Mouse (Mus musculus): ENCODE data around the gene Ano5.

Ano5 gene

DNA sequence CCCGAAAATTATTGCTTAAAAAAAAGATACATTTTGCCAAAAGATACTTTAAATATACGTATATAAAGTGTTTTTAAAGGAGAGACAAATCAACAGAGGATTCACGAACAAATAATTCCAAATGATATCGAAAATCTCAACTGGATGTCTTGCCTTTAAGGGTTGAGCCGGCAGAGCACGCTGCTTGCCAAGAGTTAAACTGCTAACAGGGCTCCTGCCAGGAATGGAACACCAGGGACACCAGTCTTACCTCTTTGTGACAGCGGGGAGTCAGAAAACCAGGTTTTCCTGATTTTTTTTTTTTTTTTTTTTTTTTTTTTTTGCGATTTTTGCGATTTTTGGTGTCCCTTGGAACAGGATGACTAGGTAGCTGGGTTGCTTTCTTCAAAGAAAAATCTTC is 117.5 kb downstream of the Ano5 start:
- DNase-seq (ENCODE audit: low read depth, low spot score) = no peak

DNA sequence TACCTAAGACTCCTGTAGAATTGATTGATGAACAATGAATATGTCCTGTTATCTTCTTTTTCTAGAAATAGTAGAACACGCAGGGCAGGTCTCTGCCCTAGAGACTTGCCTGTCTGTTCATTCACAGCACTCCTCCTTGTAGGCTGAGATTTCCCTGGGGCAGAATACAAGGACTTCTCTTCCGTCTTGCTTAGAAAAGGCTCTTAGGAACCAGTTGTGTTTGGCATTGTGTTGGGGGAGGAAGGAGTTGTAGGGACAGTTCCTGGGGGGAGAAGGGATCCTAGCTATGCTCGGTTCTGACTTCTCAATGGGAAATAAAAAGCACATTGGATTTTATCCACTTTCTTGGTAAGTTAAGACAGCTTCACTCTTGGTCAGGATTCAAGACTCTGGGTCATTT is 118.4 kb downstream of the Ano5 start:
- DNase-seq (ENCODE audit: low read depth, low spot score) = no peak

DNA sequence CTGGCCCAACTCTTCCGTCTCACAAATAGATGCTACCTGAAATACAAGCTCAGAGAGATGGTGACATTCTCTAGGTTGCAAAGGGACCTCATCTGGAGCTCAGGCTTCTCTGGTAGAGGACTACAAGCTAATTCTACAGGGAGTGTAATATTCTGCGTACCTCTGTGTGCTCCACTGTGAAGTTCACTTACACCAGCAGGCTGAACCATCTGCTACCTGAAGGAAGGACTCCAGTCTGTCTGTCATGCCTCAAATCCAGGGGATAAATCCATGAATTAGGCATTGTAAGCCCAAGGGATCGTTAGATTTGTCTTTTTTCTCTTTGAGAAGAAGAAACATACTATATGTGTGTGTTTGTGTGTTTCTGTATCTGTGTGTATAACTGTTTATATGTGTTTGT is 120.3 kb downstream of the Ano5 start:
- no peak for DNase-seq (ENCODE audit: low read depth, low spot score)

DNA sequence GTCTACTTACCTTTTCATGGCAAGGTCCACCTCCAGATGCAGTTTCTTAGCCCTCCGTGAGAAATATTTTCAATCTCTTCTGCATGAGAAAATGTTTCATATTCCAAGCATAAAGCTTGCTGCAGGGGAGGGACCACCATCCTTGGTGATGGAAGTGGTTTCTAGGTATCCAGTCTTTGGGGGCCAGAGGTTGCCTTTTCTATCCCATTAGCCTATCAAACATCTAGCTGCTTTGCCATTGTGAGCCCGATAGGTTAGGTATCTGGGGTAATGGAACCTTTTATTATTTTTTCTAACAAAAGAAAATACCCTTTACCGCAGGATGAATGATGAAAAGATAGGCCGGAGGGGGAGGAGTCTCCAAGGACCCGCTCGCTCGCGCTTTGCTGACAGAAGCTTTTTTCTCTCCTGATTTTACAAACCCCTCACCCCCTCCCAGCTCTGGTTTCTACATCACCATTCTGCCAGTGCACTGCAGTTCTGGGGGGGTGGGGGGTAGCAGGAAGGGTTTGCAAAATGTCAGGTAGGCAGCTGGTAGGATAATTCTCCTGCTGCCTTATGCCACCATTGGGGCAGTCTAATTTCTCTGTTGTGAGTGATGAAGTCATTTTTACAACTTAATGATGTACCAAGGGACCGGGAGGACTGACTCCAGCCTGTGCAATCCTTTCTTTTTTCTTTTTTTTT is 121.9 kb downstream of the Ano5 start:
- DNase-seq (ENCODE audit: low read depth, low spot score) = no peak

DNA sequence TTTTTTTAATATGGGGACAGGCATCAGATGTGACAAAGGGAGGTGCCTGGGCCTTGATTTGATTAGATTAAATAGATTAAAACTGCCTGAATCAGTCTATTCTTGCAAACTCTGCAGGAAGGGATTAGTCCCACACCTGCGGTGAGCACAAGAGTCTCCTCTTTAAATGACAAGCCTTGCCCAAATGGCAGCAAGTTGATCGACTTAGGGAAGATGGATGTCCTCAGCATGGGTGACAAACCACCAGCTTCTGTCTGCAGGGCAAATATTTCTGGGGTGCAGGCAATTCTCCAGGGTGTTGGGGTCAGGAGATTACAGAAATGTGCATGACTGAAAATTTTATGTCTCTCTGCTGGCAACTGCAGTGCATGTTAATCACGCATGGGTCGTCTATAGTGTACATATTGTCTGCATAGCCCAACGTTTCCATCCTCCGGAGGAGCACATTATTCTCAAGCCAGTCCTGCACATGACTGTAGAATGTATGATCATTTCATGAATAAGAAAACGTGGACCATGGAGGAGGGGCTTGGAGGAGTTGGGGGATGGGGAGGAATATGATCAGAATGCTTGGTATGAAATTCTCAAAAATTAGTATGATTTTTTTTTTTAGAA is 122.5 kb downstream of the Ano5 start:
- DNase-seq (ENCODE audit: low read depth, low spot score) = no peak
